Mouse (Mus musculus): ENCODE measurements around the gene Ppara.

Gene Ppara

GRCm38 (mm10) chr15:85808434-85808833 is 73.7 kb downstream of the Ppara start:
- DNase-seq = no peak

GRCm38 (mm10) chr15:85809091-85809490 is 74.3 kb downstream of the Ppara start:
- DNase-seq = peak in 1 of 2 experiments; percentile 28

GRCm38 (mm10) chr15:85810462-85810805 is 75.7 kb downstream of the Ppara start:
- no peak for DNase-seq

GRCm38 (mm10) chr15:85810806-85811521 is 76.2 kb downstream of the Ppara start:
- DNase-seq = peak; percentile 87 to 90

GRCm38 (mm10) chr15:85811535-85812277 is 76.9 kb downstream of the Ppara start, which contains the start of gene Cdpf1:
Gene Cdpf1 (minus strand): TSS chr15:85811697.
- peak; percentile 100 for DNase-seq

- no peak for DNase-seq
Observed at GRCm38 (mm10) chr15:85813428-85813827, 78.6 kb downstream of the Ppara start.

GRCm38 (mm10) chr15:85821203-85822010 is 86.6 kb downstream of the Ppara start, which contains the start of gene Pkdrej:
Gene Pkdrej (minus strand): TSS chr15:85821734.
- DNase-seq = peak; percentile 51 to 52

- peak; percentile 23 to 36 for DNase-seq
Observed at GRCm38 (mm10) chr15:85822011-85822359, 87.2 kb downstream of the Ppara start.

GRCm38 (mm10) chr15:85826676-85827075 is 91.9 kb downstream of the Ppara start:
- no peak for DNase-seq

GRCm38 (mm10) chr15:85828071-85828470 is 93.3 kb downstream of the Ppara start:
- no peak for DNase-seq

GRCm38 (mm10) chr15:85829470-85829869 is 94.7 kb downstream of the Ppara start:
- DNase-seq = no peak

GRCm38 (mm10) chr15:85831954-85832590 is 97.3 kb downstream of the Ppara start, which contains the start of gene Ttc38:
Gene Ttc38 (plus strand): TSS chr15:85832306.
- peak; percentile 86 to 89 for DNase-seq

- no peak for DNase-seq
Observed at GRCm38 (mm10) chr15:85832599-85832998, 97.8 kb downstream of the Ppara start.

- no peak for DNase-seq
Observed at GRCm38 (mm10) chr15:85835335-85835734, 100.6 kb downstream of the Ppara start.

- DNase-seq = no peak
Observed at GRCm38 (mm10) chr15:85836887-85837286, 102.1 kb downstream of the Ppara start.

- peak in 1 of 2 experiments; percentile 66 for DNase-seq
Observed at GRCm38 (mm10) chr15:85840983-85841382, 106.2 kb downstream of the Ppara start.

GRCm38 (mm10) chr15:85841796-85842360 is 107.1 kb downstream of the Ppara start:
- no peak for DNase-seq

- DNase-seq = peak; percentile 62 to 74
Observed at GRCm38 (mm10) chr15:85845071-85845470, 110.3 kb downstream of the Ppara start.

- peak; percentile 49 to 56 for DNase-seq
Observed at GRCm38 (mm10) chr15:85851656-85852392, 117.0 kb downstream of the Ppara start.
